Mouse (Mus musculus) adrenal gland, postnatal 25 days (tissue): Measurements from ENCODE around the gene Gm17728. TPM values are rescaled to one million over a fixed set of nuclear protein-coding genes. Genes with fewer than 3 reads are reported as not detected.
"Not testable (repeated sequence)": the region's sequence is repeated elsewhere in the genome, so short reads cannot be mapped to it uniquely, and the experiment has no call there.

Experiments
- DNase-seq: peaks from one replicate; pipeline ENCODE4 v3.0.0; 2021; ENCODE audit warnings: mixed read lengths
- long read RNA-seq: library from polyadenylated mRNA; stranded (forward); transcript quantifications from one replicate; pipeline ENCODE4 v2.0.0, GENCODE M21; 2021
- total RNA-seq: library from RNA; stranded (reverse); gene quantifications from 2 replicates; pipeline ENCODE4 v1.2.3, GENCODE M21; 2021

The Gm17728 gene
- total RNA-seq: not detected in 2 replicates
- long read RNA-seq: 0 reads

DNA sequence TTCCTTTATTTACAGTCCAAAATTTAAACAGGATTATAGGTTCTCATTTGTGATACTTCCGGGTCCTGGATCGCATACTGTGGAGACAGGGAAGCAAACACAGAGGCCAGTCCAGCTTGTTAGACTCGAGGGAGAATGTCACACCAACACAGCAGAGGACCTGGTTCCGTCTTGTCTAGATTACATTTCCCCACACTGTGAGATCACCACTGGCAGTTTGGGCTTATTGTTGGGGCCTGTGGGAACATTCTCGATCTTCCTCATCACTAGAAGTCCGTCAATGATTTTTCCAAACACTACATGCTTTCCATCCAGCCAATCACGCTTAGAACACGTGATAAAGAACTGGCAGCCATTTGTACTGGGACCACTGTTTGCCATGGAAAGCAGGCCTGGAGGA, at the start of gene Gm17728:
Gene Gm17728 (plus strand): TSS at position 301 of the 400 bp plus-strand sequence.
- not testable (repeated sequence) for DNase-seq

DNA sequence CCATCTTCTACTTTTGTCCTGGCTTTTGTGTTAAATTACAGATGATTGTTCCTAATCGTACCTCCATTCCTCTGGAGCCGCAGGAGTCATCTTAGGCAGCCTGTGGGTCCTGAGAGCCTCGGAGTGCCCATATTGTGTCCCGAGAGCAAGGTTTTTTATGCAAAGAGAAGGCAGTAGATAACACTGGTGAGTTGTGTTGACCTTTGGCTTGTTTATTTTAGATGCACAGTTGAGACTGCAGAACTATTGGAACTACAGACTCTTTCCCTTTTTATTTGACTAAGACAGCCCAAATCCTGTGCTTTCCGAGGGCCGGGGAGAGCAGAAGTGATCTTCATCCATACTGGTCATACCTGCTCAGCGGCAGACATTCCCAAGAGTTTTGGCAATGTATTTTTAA, 24.4 kb upstream of the Gm17728 start:
- DNase-seq: no peak

- DNase-seq: no peak
Measured at GRCm38 (mm10) chr17:9398551-9398950, 23.3 kb upstream of the Gm17728 start.

DNA sequence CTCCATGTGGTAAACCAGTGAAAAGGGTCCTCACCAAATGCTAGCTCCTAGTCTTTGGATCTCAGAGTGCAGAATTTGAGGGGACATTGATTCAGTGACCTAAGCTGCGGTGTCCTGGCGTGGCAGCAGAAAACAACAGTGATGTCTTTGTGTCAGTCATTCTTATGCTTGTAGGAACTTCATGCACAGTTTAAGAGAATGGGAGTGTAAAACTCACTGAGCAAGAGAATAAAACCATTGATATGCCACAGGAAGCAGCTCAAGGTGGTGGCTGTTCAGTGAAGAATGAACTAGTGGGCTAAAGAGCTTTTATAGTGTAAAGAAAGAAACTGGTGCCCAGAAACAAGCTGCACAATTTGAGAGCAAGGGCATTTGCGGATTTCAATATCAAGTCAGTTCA, 17.9 kb upstream of the Gm17728 start:
- DNase-seq: no peak

DNA sequence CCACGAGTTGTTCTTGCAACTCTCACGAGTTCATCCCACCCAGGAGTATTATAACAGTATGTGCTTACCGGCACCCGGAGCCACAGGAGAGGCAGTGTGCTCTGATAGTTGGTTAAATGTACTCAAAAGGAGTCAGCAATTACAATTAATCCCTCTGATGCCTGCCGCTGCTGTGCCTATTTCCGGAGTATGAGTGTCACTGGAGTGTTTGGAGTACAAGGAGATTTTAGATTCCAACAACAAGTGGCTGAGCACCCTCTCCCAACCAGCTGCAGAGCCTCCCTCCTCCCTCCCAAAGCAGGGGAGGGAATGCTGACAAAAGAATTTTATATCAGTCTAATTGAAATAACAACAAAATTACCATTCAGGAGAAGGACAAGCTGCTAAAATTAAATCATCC, 14.2 kb upstream of the Gm17728 start:
- no peak for DNase-seq

DNA sequence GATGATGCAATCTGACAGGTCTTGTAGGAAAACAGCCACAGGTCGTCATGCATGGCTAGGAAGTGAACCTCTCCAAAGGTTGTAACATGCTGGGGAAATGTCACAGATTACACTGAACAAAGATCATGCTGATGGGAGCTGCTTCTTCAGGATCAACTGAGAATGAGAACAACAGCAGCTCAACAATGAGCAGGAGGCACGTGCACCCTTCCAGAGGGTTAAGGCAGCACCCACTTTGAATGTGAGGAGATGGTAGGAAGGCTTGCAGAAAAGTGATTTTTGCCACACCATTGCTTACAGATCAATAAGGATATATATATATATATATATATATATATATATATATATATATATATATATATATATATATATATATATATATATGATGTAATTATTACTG, 2.8 kb upstream of the Gm17728 start:
- DNase-seq: no peak

- no peak for DNase-seq
Measured at GRCm38 (mm10) chr17:9428374-9428994, 6.6 kb downstream of the Gm17728 start.

GRCm38 (mm10) chr17:9439997-9440655, 18.3 kb downstream of the Gm17728 start:
- DNase-seq: no peak

DNA sequence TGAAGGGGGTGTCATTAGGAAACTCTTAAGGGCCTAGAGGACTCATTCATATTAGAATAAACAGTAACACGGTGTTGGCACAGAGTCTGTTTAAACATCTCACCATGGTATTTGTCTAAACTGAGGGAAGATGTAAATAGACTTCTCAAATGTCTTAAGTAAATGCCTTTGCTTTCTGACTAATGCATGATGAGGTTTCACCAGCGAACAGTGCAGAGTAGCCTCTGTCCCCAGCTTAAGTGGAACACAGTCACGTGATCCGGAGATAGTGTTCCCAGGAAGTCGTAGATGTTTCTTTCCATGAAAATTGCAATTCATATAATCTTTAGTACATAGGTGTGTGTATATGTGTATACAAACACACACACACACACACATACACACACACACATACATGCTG, 34.5 kb downstream of the Gm17728 start:
- DNase-seq: no peak

DNA sequence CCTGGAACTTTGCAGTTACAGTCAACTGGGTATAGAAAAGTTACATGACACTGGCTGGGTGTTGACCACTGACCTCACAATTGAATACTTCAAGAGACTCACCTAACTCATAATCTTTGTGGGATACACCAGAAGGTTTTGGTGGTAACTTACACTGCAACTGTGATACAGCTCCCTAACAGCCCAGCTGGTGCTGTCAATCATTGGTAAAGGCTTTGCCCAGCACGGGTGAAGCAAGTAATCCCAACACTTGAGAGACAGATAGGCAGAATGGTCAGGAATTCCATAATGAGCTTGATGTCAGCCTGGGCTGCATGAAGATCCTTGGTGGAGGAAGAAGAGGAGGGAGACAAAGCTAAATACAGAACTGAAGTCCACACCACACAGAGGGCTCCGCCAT, 39.0 kb downstream of the Gm17728 start:
- DNase-seq: no peak

Other genes with a start within 250 kb of the Gm17728 start
- not detected in 2 replicates for gene Pabpc6, start 247.7 kb downstream of the Gm17728 start, total RNA-seq